Comparison of ENCODE assay signal across 7 mouse cellular contexts in genomic region chr11:102407834-102408215, GRCm38 (mm10). TPM values are rescaled to one million over a fixed set of nuclear protein-coding genes. Genes with fewer than 3 reads are reported as not detected.
A peak's percentile ranks its signal among the peaks of the same experiment; 100 is the strongest.
DNase-seq lines count a peak whose midpoint lies in the region; ATAC-seq lines count a peak whose summit lies in the region.

TSS of gene Slc25a39 (minus strand) at chr11:102407946.

- no peak for ATAC-seq in CD4-positive, CD25-positive, alpha-beta regulatory T cell, adult 4 months
- ATAC-seq in embryonic facial prominence, embryonic 15.5 days (ENCODE audit: insufficient number of reproducible peaks, low FRiP score, low TSS enrichment, low read depth): no peak
- ATAC-seq in heart, embryonic 16.5 days (replicated peaks; ENCODE audit: extremely low read depth, insufficient read depth, low FRiP score): peak; percentile 5; the same call in 1 of the 2 replicates
- no peak for ATAC-seq in neural tube, embryonic 13.5 days (ENCODE audit: low read depth)

- H3K4me1 ChIP-seq in embryonic facial prominence, embryonic 15.5 days: peaks cover 45% of the 10 kb centered on the region
- peaks cover 21% of the 10 kb centered on the region for H3K4me1 ChIP-seq in heart, embryonic 16.5 days (ENCODE audit: control insufficient read depth, insufficient read depth, low read length)
- peaks cover 46% of the 10 kb centered on the region for H3K4me1 ChIP-seq in neural tube, embryonic 13.5 days (replicated peaks)

- peak within 1 kb of the TSS; percentile 73 for H3K9ac ChIP-seq in embryonic facial prominence, embryonic 15.5 days
- H3K9ac ChIP-seq in heart, embryonic 16.5 days (ENCODE audit: low read length): peak within 1 kb of the TSS; percentile 96
- peak within 1 kb of the TSS; percentile 91 for H3K9ac ChIP-seq in neural tube, embryonic 13.5 days

- peaks cover 20% of the 10 kb centered on the region for H3K36me3 ChIP-seq in embryonic facial prominence, embryonic 15.5 days
- H3K36me3 ChIP-seq in heart, embryonic 16.5 days (ENCODE audit: control insufficient read depth, insufficient read depth): peaks cover 9% of the 10 kb centered on the region
- H3K36me3 ChIP-seq in neural tube, embryonic 13.5 days: peaks cover 21% of the 10 kb centered on the region

- H3K27me3 ChIP-seq in embryonic facial prominence, embryonic 15.5 days: no peaks in the 10 kb centered on the region; the same call in 1 of the 2 replicates
- no peaks in the 10 kb centered on the region for H3K27me3 ChIP-seq in heart, embryonic 16.5 days (ENCODE audit: control insufficient read depth, insufficient read depth, low read length)
- no peaks in the 10 kb centered on the region for H3K27me3 ChIP-seq in neural tube, embryonic 13.5 days

- no peaks in the 10 kb centered on the region for H3K9me3 ChIP-seq in embryonic facial prominence, embryonic 15.5 days (replicated peaks)
- H3K9me3 ChIP-seq in heart, embryonic 16.5 days (replicated peaks; ENCODE audit: control insufficient read depth, low read length): no peaks in the 10 kb centered on the region
- no peaks in the 10 kb centered on the region for H3K9me3 ChIP-seq in neural tube, embryonic 13.5 days

- peak; percentile 52 to 62 for DNase-seq in B cell, adult 2 months
- no peak for DNase-seq in left cerebral cortex, postnatal 4 days
- DNase-seq in kidney, postnatal 4 days: no peak

- peak within 1 kb of the TSS; percentile 94 for H3K27ac ChIP-seq in embryonic facial prominence, embryonic 15.5 days (replicated peaks)
- H3K27ac ChIP-seq in heart, embryonic 16.5 days (ENCODE audit: low read length): peak within 1 kb of the TSS; percentile 96
- peak within 1 kb of the TSS; percentile 90 for H3K27ac ChIP-seq in neural tube, embryonic 13.5 days (replicated peaks)

- WGBS in embryonic facial prominence, embryonic 15.5 days: under 1% methylated on average over 19 of the region's 19 CpGs
- under 1% methylated on average over 19 of the region's 19 CpGs for WGBS in heart, embryonic 16.5 days
- 2% methylated on average over 19 of the region's 19 CpGs for WGBS in neural tube, embryonic 13.5 days

- H3K4me3 ChIP-seq in embryonic facial prominence, embryonic 15.5 days (replicated peaks): peak within 1 kb of the TSS; percentile 77
- H3K4me3 ChIP-seq in heart, embryonic 16.5 days (ENCODE audit: low read length): peak within 1 kb of the TSS; percentile 80
- peak within 1 kb of the TSS; percentile 85 for H3K4me3 ChIP-seq in neural tube, embryonic 13.5 days

- intact Hi-C loops in left cerebral cortex, postnatal 4 days (cut with DNase I): loop anchor here (5.0 kb wide), 1 partner anchor 91 kb away; the partner anchor contains the start of gene Ubtf

- peak within 1 kb of the TSS; percentile 87 for H3K4me2 ChIP-seq in embryonic facial prominence, embryonic 15.5 days (replicated peaks)
- peak within 1 kb of the TSS; percentile 91 for H3K4me2 ChIP-seq in heart, embryonic 16.5 days (ENCODE audit: low read depth, low read length)
- peak within 1 kb of the TSS; percentile 95 for H3K4me2 ChIP-seq in neural tube, embryonic 13.5 days

RNA-seq across cellular contexts. Expression of gene Slc25a39, which starts in this region (rescaled TPM):
- polyA plus RNA-seq in CD4-positive, CD25-positive, alpha-beta regulatory T cell, adult 4 months (2017; shearing (Covaris generic)): 10 to 100 TPM; 44.0 to 44.2 TPM
- 197 and 199 TPM in 2 replicates for polyA plus RNA-seq in embryonic facial prominence, embryonic 15.5 days (2015; fragmentation: Nextera tagmentation; extraction: Ambion mirVana)
- 308 and 331 TPM in 2 replicates for polyA plus RNA-seq in heart, embryonic 16.5 days (2015; fragmentation: Nextera tagmentation; extraction: Ambion mirVana)
- 10 to 100 TPM; 57.2 to 58.8 TPM for total RNA-seq in left cerebral cortex, postnatal 4 days (2021)
- 154 TPM in 2 replicates for polyA plus RNA-seq in neural tube, embryonic 13.5 days (2015; fragmentation: Nextera tagmentation; extraction: Ambion mirVana)

Comparison
In these comparisons a context has a peak if more than half of its experiments do, and no peak if none do; other contexts are left out.
1. DNase-seq: peak in B cell, adult 2 months (2 of 2); none in left cerebral cortex, postnatal 4 days (single experiment) and kidney, postnatal 4 days (0 of 2).
2. Peak in every context shown above with its lines, with median percentiles within 50 percentile points of each other: H3K27ac ChIP-seq, H3K4me2 ChIP-seq, H3K4me3 ChIP-seq and H3K9ac ChIP-seq.